Mouse (Mus musculus) intestine, embryonic 14.5 days (tissue): ENCODE results near the gene Phgr1. TPM values are rescaled to one million over a fixed set of nuclear protein-coding genes. Genes with fewer than 3 reads are reported as not detected.

Source experiments
- ATAC-seq: fragments of 200-750 bp; cut with Nextera tagmentation; replicated peaks from 2 replicates; pipeline ENCODE4 v1.8.0; 2017; ENCODE audit warnings: low read depth, moderate number of reproducible peaks, moderate TSS enrichment, moderate library complexity; ENCODE audit not compliant: low FRiP score, low TSS enrichment
- DNase-seq: peaks from one replicate; pipeline ENCODE4 v3.0.0-alpha.2; 2018; ENCODE audit warnings: low spot score
- H3K27ac ChIP-seq: fragments of 300-500 bp; sonication (generic); 2 replicates; pipeline ENCODE4 v1.5.1; 2014; ENCODE audit warnings: low read depth, mild to moderate bottlenecking, control low read depth
- H3K27me3 ChIP-seq: fragments of 300-500 bp; sonication (generic); replicated peaks from 2 replicates; pipeline ENCODE4 v1.6.1; 2014; ENCODE audit warnings: low read length, control low read depth; ENCODE audit not compliant: control insufficient read depth, insufficient read depth
- H3K36me3 ChIP-seq: fragments of 300-500 bp; sonication (generic); 2 replicates; pipeline ENCODE4 v1.6.1; 2014; ENCODE audit warnings: low read length, control low read depth; ENCODE audit not compliant: control insufficient read depth, insufficient read depth
- H3K4me1 ChIP-seq: fragments of 300-500 bp; sonication (generic); replicated peaks from 2 replicates; pipeline ENCODE4 v1.6.1; 2014; ENCODE audit warnings: low read length, control low read depth, mixed read lengths; ENCODE audit not compliant: control insufficient read depth, insufficient read depth
- H3K4me2 ChIP-seq: fragments of 300-500 bp; sonication (generic); 2 replicates; pipeline ENCODE4 v1.6.1; 2014; ENCODE audit warnings: low read length
- H3K4me3 ChIP-seq: fragments of 300-500 bp; sonication (generic); 2 replicates; pipeline ENCODE4 v1.5.1; 2014; ENCODE audit warnings: low read depth, low read length, control low read depth, mixed read lengths
- H3K9ac ChIP-seq: fragments of 300-500 bp; sonication (generic); 2 replicates; pipeline ENCODE4 v1.6.1; 2014; ENCODE audit warnings: mild to moderate bottlenecking, low read length
- H3K9me3 ChIP-seq: fragments of 300-500 bp; sonication (generic); 2 replicates; pipeline ENCODE4 v1.6.1; 2016; ENCODE audit warnings: low read length, control low read depth; ENCODE audit not compliant: control insufficient read depth
- WGBS: fragments of 180-500 bp; shearing (Covaris S2); extraction: QIAGEN DNeasy Blood & Tissue Kit; methylation state at CpG from one replicate; pipeline ENCODE4 v1.1.7; 2014; 5-methylcytosine and 5-hydroxymethylcytosine counted together
- polyA plus RNA-seq: library from polyadenylated mRNA; unstranded; fragments of >200 nt; fragmentation: Nextera tagmentation; extraction: Ambion mirVana; gene quantifications from 2 replicates; pipeline ENCODE4 v1.2.1, GENCODE M21; 2014

Gene Phgr1
- polyA plus RNA-seq, 1 experiment from 2014 or later = 45.1 TPM

- Histone ChIP-seq H3K9ac (no peak overlapping the region), H3K36me3 (no peaks in the 10 kb centered on the region), H3K9me3 (no peaks in the 10 kb centered on the region), H3K4me1 (peaks cover 32% of the 10 kb centered on the region), H3K27me3 (no peaks in the 10 kb centered on the region), H3K4me3 (no peak overlapping the region), H3K27ac (no peak overlapping the region), H3K4me2 (no peak overlapping the region)
- ATAC-seq (0 out of 2 replicates have a peak, but pooled peaks have one; percentile 20), DNase-seq (peak; percentile 80)
- 11% methylated on average over 3 of the region's 3 CpGs for WGBS
Measured at GRCm38 (mm10) chr2:118730622-118730915, 42.0 kb upstream of the Phgr1 start.

GRCm38 (mm10) chr2:118731981-118732380, 40.6 kb upstream of the Phgr1 start:
- no peaks in the 10 kb centered on the region for H3K9me3 ChIP-seq
- H3K4me1 ChIP-seq = peaks cover 32% of the 10 kb centered on the region
- DNase-seq (no peak), ATAC-seq (no peak)
- H3K27ac ChIP-seq = no peak overlapping the region
- WGBS = 83% methylated on average over 5 of the region's 5 CpGs
- H3K4me3 ChIP-seq = no peak overlapping the region
- no peaks in the 10 kb centered on the region for H3K27me3 ChIP-seq
- H3K36me3 ChIP-seq = no peaks in the 10 kb centered on the region
- H3K9ac ChIP-seq = no peak overlapping the region
- no peak overlapping the region for H3K4me2 ChIP-seq

- no peaks in the 10 kb centered on the region for H3K9me3 ChIP-seq
- ATAC-seq (no peak), DNase-seq (no peak)
- WGBS = 66% methylated on average over 5 of the region's 5 CpGs
- no peak overlapping the region for H3K27ac ChIP-seq
- H3K27me3 ChIP-seq = no peaks in the 10 kb centered on the region
- no peaks in the 10 kb centered on the region for H3K36me3 ChIP-seq
- H3K4me3 ChIP-seq = no peak overlapping the region
- H3K4me2 ChIP-seq = no peak overlapping the region
- H3K4me1 ChIP-seq = peaks cover 21% of the 10 kb centered on the region
- H3K9ac ChIP-seq = no peak overlapping the region
Measured at GRCm38 (mm10) chr2:118733341-118733740, 39.2 kb upstream of the Phgr1 start.

GRCm38 (mm10) chr2:118740341-118740740, 32.2 kb upstream of the Phgr1 start:
- Histone ChIP-seq H3K9me3 (no peaks in the 10 kb centered on the region), H3K4me1 (peaks cover 5% of the 10 kb centered on the region; the same call in 1 of the 2 replicates), H3K4me2 (no peak overlapping the region), H3K36me3 (no peaks in the 10 kb centered on the region), H3K9ac (no peak overlapping the region), H3K27me3 (peaks cover 10% of the 10 kb centered on the region; the same call in 1 of the 2 replicates), H3K4me3 (no peak overlapping the region), H3K27ac (no peak overlapping the region)
- WGBS = 63% methylated on average over 3 of the region's 3 CpGs
- no peak for DNase-seq
- no peak for ATAC-seq

GRCm38 (mm10) chr2:118741183-118741582, 31.4 kb upstream of the Phgr1 start:
- 53% methylated on average over 9 of the region's 9 CpGs for WGBS
- ATAC-seq (no peak), DNase-seq (no peak)
- H3K36me3 ChIP-seq = no peaks in the 10 kb centered on the region
- peaks cover 5% of the 10 kb centered on the region; the same call in 1 of the 2 replicates for H3K4me1 ChIP-seq
- H3K4me3 ChIP-seq = no peak overlapping the region
- H3K27me3 ChIP-seq = peaks cover 10% of the 10 kb centered on the region; the same call in 1 of the 2 replicates
- H3K27ac ChIP-seq = no peak overlapping the region
- H3K9ac ChIP-seq = no peak overlapping the region
- H3K9me3 ChIP-seq = no peaks in the 10 kb centered on the region
- H3K4me2 ChIP-seq = no peak overlapping the region

- DNase-seq (no peak), ATAC-seq (no peak)
- H3K9me3 ChIP-seq = no peaks in the 10 kb centered on the region
- peaks cover 10% of the 10 kb centered on the region; the same call in 1 of the 2 replicates for H3K27me3 ChIP-seq
- H3K4me3 ChIP-seq = no peak overlapping the region
- H3K4me1 ChIP-seq = peaks cover 18% of the 10 kb centered on the region
- 22% methylated on average over 8 of the region's 8 CpGs for WGBS
- H3K9ac ChIP-seq = no peak overlapping the region
- H3K27ac ChIP-seq = no peak overlapping the region
- no peak overlapping the region for H3K4me2 ChIP-seq
- no peaks in the 10 kb centered on the region for H3K36me3 ChIP-seq
Measured at GRCm38 (mm10) chr2:118743261-118743943, 29.2 kb upstream of the Phgr1 start.

GRCm38 (mm10) chr2:118744621-118745020, 27.9 kb upstream of the Phgr1 start:
- Histone ChIP-seq H3K4me2 (peak overlapping the region; percentile 94; the same call in 1 of the 2 replicates), H3K4me1 (peaks cover 28% of the 10 kb centered on the region), H3K9me3 (no peaks in the 10 kb centered on the region), H3K27me3 (peaks cover 10% of the 10 kb centered on the region; the same call in 1 of the 2 replicates), H3K9ac (no peak overlapping the region), H3K36me3 (peaks cover 7% of the 10 kb centered on the region; the same call in 1 of the 2 replicates), H3K27ac (no peak overlapping the region), H3K4me3 (no peak overlapping the region; the same call in 1 of the 2 replicates)
- whole genome bisulfite sequencing = 9% methylated on average over 7 of the region's 7 CpGs
- no peak for ATAC-seq
- DNase-seq = no peak

GRCm38 (mm10) chr2:118745232-118745884, 27.2 kb upstream of the Phgr1 start, which contains the start of gene Inafm2:
Gene Inafm2 (plus strand): TSS chr2:118745758.
- Histone ChIP-seq H3K4me1 (peaks cover 34% of the 10 kb centered on the region), H3K36me3 (peaks cover 9% of the 10 kb centered on the region), H3K27me3 (peaks cover 10% of the 10 kb centered on the region; the same call in 1 of the 2 replicates), H3K9ac (peak within 1 kb of the TSS; percentile 84), H3K9me3 (no peaks in the 10 kb centered on the region), H3K27ac (peak within 1 kb of the TSS; percentile 43; the same call in 1 of the 2 replicates), H3K4me3 (peak within 1 kb of the TSS; percentile 82), H3K4me2 (peak within 1 kb of the TSS; percentile 94)
- under 1% methylated on average over 46 of the region's 57 CpGs for WGBS
- peak; percentile 90 for DNase-seq
- ATAC-seq = peak; percentile 89
